Mouse (Mus musculus) small intestine, adult 2 months (tissue): ENCODE data around the gene Neurl3.

ENCODE experiments used
- CTCF ChIP-seq: fragments of 200-500 bp; IDR thresholded peaks from 2 replicates; pipeline ENCODE4 v1.5.1; 2012; ENCODE audit warnings: low read depth, mild to moderate bottlenecking, control low read depth, inconsistent platforms, low read length, moderate library complexity, mixed read lengths; ENCODE audit not compliant: insufficient replicate concordance, insufficient read length; ENCODE audit errors: extremely low read depth
- POLR2A ChIP-seq: fragments of 200-500 bp; IDR thresholded peaks from 2 replicates; pipeline ENCODE4 v1.6.1; 2012; ENCODE audit warnings: low read depth, mild to moderate bottlenecking, control low read depth, inconsistent platforms, low read length, moderate library complexity

DNA sequence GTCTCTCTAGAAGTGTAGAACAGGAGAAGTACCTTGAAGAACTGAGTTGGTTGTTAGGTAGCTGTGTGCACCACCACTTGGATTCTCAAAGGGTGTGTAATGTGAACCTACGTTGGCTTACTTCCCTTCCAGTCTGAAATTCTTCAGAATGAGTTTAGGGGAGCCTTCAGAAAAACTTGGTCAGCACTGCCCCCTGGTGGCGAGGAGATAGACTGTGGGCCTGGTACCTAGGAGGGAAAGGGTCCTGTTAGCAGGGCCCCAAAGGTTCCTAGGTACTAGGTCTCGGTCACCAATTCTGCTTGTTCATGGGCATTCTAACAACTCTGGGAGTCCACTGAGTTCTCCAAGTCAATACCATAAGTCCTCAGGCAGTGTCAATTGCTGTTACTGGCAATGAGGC lies 4.7 kb upstream of the Neurl3 start:
- TF ChIP-seq POLR2A: no peak
- TF ChIP-seq CTCF: peak; percentile 84; the same call in 1 of the 2 replicates
